Mouse (Mus musculus) embryo, embryonic 9.5 days (tissue): Measurements from ENCODE around the gene Lypd6b.

Experiments used
- DNase-seq: peaks from one replicate; pipeline ENCODE4 v3.0.0-alpha.2; 2017; ENCODE audit errors: extremely low spot score

The Lypd6b gene

DNA sequence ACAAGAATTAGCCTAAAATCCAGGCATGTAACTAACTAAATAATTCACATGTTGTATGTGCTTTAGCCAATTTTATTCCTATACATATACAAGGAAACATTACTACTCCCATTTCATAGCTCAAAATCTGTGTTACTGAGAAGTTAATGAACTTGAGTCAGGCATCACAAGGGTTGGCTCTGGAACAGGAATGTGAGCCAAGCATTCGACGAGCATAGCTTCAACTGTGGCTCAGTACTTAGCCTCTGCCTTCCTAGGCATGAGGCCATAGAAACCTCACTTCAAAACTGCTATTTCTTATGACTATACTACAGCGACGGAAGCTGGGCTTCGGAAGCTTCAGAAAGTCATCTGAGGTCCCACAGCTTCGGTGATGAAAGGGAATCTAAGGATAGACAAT, 152.9 kb downstream of the Lypd6b start:
- DNase-seq = no peak

DNA sequence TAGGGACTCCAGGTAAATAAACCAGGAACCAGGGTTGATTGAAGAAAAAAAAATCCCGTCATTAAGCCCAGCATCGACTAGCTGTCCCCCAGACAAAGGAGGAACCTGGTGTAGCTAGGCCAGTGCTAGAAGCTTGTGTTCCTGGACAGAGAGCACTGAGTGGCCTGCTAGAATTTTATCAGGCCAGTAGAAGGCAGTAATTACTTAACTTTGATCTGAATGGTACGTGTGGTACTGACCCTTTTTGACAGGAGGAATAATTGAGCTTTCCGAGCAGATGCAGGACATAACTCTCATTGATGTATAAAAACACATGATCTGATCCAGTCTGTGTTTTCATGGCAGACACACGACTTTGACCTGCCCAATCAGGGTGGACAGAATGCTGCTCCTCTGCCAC, 154.6 kb downstream of the Lypd6b start:
- no peak for DNase-seq

DNA sequence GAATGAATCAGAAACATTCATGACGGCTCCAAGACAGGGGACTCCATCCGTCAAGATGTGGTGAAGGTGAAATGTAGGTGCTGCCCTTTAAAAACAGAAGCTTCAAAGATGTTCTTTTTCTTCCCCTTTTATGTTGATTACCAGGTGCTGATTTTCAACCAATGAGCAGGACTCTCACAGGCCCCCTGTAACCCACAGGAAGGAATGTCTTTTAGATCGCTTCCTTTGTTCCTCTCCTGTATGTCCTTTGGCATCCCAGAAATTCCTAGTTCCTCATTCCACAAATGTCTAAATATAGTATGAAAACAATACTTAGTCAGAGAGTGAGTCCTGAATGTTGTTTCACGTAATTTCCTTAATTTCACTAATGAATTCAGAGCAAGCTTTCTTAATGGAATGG, 164.2 kb downstream of the Lypd6b start:
- DNase-seq = no peak

DNA sequence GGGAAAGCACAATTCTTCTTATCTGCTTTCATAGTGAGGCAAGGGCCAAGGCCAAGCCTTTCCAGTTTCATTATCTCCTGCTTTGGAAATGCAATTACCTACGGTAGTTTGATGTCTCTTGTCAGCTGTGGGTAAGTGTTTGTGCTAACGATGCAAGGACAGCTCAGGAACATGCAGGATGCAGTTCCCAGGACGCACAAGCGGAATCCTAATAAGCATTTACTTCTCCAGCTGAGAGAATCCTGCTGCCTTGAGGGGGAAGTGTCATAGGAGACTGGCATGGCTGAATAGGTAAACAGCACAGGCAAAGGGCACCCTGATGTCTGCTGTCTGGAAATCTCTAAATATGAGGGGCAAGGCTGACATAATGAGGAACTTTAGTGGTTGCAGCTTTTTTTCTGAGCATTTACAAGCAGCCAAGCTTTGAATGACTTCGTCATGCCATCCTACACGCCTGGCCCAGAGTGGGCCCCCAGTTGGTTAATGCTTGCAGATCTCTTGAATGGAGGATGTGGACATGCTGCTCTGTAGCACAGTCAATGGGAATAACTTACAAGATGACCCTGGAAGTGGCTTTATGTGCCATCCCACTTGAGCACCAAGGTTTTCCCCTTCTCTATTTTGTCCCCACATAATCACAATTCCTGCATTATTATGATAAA, 165.3 kb downstream of the Lypd6b start:
- DNase-seq = no peak

DNA sequence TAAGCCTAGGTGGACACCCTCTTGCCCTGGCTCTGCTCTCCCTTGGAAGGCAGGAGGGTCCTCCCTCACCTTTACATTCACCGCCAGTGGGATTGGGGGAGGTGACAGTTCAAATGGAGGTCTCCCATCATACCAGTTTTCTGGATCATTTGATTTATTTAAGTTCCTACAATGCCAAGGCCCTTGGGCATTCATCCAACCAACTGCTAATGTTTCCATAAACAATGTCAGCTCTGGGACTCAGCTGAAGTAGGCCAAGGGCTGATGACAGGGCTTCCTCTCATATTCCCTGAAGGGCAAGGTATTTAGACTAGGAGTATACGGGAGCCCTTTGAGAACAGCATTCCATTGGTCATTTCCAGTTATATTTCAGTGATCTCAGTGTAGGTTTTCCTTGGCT, 170.0 kb downstream of the Lypd6b start:
- no peak for DNase-seq

DNA sequence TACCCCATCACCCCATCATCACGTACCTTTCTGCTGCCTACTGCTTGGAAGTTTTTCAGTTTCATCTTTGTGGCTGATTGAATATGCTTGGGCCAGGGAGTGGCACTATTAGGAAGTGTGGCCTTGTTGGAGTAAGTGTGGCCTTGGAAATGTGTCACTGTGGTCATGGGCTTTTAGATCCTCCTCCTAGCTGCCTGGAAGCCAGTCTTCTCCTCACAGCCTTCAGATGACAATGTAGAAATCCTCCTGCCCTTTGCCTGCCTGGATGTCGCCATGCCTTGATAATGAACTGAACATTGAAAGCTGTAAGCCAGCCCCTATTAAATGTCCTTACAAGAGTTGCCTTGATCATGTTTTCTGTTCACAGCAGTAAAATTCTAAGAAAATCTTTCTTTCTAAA, 174.5 kb downstream of the Lypd6b start:
- DNase-seq = no peak

DNA sequence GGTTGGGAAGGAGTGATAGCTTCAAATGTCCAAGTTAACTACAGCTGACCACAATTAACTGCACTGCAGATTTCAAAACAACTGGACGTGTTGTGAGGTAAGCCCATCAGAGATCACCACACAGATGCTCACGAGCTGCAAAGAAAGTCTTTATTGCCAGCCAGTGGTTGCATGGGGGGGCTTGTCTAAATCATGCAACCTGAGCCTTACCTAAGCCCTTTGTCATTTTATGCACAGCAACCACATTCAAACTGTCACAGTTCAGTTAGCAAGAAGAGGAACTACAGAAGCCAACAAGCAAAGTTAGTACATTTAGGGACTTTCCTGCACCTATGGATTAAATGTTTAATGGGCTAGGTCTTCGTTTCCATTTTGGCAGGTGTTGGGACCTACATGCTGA, 177.4 kb downstream of the Lypd6b start:
- DNase-seq = no peak

DNA sequence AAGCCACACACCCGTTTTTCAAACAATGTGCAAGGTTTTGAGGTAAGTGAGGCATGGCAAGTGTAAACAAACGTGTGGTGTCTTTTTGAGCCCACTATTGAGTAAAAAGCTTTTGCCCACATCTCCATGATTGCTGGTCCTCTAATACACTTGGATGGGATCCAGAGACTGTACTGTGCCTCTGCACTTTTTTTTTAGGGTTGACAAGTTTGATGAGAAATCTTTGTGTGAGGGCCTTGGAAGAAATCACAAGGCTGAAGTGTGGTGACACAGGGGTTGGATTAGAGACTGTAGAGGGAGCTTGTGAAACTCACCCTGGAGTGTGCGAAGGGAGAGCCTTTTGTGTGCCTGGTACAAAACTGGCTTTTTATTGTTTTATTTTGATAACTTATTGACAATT, 180.3 kb downstream of the Lypd6b start:
- DNase-seq = no peak

DNA sequence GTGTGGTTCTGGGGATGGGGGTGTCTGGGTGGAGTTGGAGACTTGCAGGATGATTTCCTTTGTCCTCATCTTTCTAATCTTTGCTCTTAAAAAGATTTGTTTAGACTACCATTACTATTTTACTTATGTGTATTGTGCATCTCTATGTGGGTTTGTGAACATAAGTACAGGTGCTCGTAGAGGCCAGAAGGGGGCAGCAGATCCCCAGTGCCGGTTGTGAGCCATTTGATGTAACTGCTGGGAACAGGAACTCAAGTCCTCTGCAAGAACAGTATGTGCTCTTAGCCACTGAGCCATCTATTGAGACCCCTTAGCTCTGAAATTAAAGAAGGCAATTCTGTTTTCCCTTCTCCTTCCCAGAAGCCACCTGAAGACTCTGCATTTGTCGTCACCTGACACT, 183.5 kb downstream of the Lypd6b start:
- no peak for DNase-seq

DNA sequence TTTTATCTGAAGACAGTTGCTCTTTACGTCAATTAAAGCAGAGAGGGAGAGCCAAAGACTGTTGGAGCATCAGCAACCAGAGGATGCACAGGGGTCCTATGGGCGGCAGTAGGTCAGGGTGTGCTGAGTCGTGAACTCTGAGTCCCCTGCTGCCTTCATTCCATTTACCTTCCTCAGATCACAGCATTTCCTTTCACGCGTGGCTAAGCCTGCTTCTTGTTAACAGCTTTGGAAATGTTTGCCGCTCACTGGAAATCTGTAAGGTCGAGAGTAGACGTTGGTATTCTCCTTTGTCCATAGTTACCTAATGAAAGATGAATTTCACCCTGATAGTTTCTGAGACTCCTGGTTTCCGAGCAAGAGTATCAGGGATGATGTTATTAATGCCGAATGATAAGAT, 191.1 kb downstream of the Lypd6b start:
- no peak for DNase-seq

DNA sequence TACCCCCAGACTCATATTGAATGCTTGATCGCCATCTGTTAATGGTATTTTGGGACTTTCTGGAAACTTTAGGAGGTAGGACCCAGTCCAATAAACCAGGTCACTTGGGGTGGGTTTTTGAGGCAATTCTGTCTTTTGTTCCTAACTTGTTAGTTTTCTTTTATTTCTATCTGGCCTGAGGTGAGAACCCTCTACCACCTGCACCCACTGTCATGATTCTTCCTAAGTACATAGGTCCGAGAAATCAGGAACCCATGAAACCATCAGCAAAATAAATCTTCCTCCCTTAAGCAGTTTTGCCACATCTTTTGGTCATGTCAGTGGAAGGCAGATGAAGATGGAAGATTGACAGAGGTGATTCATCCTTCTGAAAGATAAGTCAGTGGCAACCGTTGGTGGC, 192.5 kb downstream of the Lypd6b start:
- no peak for DNase-seq

DNA sequence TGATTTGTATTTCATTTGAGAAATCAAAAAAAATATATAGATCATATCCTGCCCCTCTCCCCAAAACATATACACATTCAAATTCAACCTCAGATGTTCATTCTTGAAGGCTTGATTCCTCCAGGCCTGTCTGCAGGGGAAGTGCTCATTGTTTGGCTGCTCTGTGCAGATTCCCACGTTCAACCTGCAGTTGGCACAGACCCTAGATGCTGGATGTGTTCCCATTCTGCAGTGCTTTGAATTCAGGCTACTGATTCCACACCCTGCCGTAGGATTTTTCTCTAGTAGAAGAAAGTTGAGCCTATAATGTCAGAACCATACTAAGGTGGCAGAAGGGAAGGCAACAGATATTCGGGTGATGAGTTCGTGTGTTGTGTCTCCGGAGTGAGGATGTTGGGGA, 195.5 kb downstream of the Lypd6b start:
- DNase-seq = no peak

DNA sequence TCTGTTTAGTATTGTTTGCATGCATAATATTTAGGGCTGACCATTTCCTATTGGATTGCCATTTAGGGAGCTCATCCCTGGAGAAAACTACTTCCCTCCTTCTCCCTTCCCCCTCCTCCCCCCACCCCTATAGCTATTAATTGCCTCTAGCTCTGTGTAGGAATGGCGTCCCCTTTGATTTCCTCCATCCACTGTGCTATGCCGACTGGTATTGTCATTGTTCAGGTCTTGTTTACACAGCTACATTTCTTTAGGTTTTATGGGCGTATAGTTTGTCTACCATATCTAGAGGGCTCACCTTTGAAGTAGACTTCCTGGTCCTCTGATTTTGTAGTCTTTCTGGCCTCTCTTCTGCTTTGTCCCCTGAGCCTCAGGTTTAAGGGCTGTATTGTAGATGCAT, 197.3 kb downstream of the Lypd6b start:
- DNase-seq = no peak

DNA sequence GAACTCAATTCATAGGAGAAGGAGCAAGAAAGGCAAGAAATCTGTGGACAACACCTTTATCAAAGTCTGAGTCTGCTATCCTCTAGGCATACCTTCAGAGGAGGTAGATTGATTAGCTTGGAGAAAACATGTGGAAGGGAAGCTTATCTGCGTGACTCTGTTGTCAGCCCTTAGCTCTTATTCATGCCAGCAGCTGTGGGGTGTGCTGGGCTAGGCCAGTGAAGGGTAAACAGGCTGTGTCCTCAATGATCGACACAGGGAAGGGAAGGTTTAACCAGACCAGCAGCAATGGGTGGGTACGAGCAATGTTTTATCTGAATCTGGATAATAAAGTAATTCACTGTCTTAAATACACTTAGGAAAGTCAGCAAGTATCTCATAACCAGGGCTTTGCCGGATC, 208.4 kb downstream of the Lypd6b start:
- no peak for DNase-seq

DNA sequence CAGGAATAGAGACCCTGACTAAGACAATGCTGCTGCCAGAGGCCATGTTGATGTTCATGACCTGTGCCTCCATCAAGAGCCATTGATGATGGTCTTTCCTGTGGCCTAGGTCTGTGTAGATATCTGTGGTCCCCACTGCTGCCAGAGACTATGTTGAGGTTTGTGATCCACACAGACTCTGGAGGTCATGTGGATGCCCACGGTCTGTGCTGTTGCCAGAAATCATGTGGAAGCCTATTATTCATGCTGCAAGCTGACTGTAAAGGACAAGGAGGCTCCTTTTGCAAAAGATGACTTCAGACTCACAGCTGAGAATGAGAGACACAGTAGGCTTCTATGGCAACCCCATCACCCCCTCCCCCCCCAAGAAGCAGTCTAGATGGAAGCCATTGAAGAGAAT, 209.7 kb downstream of the Lypd6b start:
- DNase-seq = no peak
